Mouse (Mus musculus): ENCODE data around the gene Olfr1410. TPM values are rescaled to one million over a fixed set of nuclear protein-coding genes. Genes with fewer than 3 reads are reported as not detected.

Gene Olfr1410
- total RNA-seq, 1 experiment from 2014 or later, result not detected

Other genes starting within 250 kb of the Olfr1410 start
- gene Ndufa10, start 131.9 kb upstream of the Olfr1410 start, total RNA-seq (2017), result 55.4 and 71.5 TPM in 2 replicates
- gene Olfr1416, start 120.7 kb upstream of the Olfr1410 start, total RNA-seq (2017), result 0.12 TPM in 1 of 2 replicates, not detected in the other
- gene Olfr1415, start 109.7 kb upstream of the Olfr1410 start, total RNA-seq (2017), result not detected in 2 replicates
- not detected in 2 replicates for gene Olfr1414, start 87.1 kb upstream of the Olfr1410 start, total RNA-seq (2017)
- not detected in 2 replicates for gene Olfr1413, start 34.5 kb upstream of the Olfr1410 start, total RNA-seq (2017)
- not detected in 2 replicates for gene Olfr1412, start 20.0 kb upstream of the Olfr1410 start, total RNA-seq (2017)
- not detected in 2 replicates for gene Olfr1411, start 11.4 kb upstream of the Olfr1410 start, total RNA-seq (2017)
- gene Olfr12, start 12.0 kb downstream of the Olfr1410 start, total RNA-seq (2017), result 0.12 TPM in 1 of 2 replicates, not detected in the other
- gene Cops9, start 36.2 kb downstream of the Olfr1410 start, total RNA-seq (2017), result 37.0 and 54.9 TPM in 2 replicates
- gene Otos, start 43.1 kb downstream of the Olfr1410 start, total RNA-seq (2017), result not detected in 2 replicates
- gene Gpc1, start 225.9 kb downstream of the Olfr1410 start, total RNA-seq (2017), result 2.7 and 3.0 TPM in 2 replicates